Mouse (Mus musculus): ENCODE results near the gene Cog1.
A peak's percentile ranks its signal among the peaks of the same experiment; 100 is the strongest.

Gene Cog1

DNA sequence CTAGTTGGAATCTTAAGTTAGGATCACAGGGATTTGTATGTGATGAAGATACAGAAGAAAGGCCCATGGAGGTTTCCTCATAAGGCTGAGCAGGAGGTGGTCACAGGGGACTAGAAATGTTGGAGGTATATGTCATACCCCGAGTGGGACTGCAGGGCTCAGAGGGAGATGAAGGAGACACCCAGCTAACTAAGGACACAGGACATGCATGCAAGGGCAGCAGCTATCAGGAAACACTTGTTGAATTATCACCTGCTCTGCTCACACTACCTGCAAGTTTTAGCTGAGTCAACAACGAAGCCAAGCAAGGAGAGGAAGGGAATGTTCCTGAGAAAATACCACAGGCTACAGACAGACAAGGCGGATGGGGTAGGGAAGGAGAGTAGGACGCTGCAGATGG is 18.7 kb downstream of the Cog1 start:
- DNase-seq (ENCODE audit: low spot score in 2 of 2) = no peak

GRCm38 (mm10) chr11:113668857-113669256 is 19.9 kb downstream of the Cog1 start:
- DNase-seq (ENCODE audit: low spot score in 2 of 2) = no peak

DNA sequence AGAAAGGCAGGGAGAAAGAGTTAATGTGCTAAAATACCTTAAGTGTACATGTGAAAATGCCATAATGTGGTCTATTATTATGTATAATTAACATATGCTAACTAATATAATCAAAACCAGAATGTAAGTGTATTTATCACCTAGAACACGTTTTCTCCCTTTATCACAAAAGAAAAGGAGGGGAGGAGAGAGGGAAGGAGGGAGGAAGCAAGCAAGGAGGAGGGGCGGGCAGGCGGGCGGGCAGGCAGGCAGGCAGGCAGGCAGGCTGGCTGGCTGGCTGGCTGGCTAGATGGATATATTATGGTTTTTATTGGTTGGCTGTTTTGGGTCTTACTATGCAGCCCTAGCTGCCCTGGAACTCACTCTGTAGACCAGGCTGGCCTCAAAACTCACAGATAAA is 20.7 kb downstream of the Cog1 start:
- no peak for DNase-seq (ENCODE audit: low spot score in 2 of 2)

DNA sequence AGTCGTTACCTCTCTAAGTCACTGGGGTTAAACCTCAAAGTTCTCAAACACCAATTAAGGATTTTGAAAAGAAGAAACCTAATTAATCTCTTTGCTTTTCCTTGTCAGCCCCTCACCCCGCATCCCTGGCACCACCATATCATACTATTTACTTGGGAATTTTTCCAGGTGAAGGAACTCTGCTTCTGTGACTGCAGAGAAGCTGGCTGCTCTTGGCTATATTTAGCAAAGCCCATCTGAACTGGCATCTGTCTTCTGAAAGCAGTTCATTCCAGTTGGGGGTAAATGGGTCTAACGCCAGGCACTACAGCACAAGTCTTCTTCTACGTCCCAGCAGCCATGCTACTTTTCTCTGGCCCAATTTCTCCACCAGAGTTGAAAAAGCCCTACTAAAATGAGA is 24.6 kb downstream of the Cog1 start:
- no peak for DNase-seq (ENCODE audit: low spot score in 2 of 2)

GRCm38 (mm10) chr11:113674595-113674994 is 25.6 kb downstream of the Cog1 start:
- no peak for DNase-seq (ENCODE audit: low spot score in 2 of 2)

GRCm38 (mm10) chr11:113676847-113677246 is 27.9 kb downstream of the Cog1 start:
- no peak for DNase-seq (ENCODE audit: low spot score in 2 of 2)

GRCm38 (mm10) chr11:113677378-113677777 is 28.4 kb downstream of the Cog1 start:
- no peak for DNase-seq (ENCODE audit: low spot score in 2 of 2)

GRCm38 (mm10) chr11:113678373-113678772 is 29.4 kb downstream of the Cog1 start:
- DNase-seq (ENCODE audit: low spot score in 2 of 2) = peak in 1 of 2 experiments; percentile 14

GRCm38 (mm10) chr11:113680954-113681353 is 32.0 kb downstream of the Cog1 start:
- no peak for DNase-seq (ENCODE audit: low spot score in 2 of 2)

DNA sequence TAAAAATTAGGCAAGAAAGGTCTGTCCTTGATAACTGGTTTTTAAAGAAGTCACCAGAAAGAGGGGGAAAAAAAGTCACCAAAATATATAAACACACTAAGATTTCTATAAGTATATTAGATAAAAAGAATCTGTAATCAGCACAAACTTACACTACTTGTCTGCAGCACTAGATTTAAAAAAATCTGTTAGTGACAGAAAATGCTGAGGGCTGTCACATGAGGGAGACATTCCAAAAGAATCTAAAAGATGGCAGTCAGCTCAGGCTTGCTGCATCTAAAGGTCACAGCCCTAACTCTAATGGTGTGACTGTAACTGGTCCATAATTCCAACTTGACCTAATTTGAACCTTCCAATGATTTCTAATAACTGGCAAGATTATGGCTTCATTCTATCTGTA is 33.0 kb downstream of the Cog1 start:
- DNase-seq (ENCODE audit: low spot score in 2 of 2) = no peak

DNA sequence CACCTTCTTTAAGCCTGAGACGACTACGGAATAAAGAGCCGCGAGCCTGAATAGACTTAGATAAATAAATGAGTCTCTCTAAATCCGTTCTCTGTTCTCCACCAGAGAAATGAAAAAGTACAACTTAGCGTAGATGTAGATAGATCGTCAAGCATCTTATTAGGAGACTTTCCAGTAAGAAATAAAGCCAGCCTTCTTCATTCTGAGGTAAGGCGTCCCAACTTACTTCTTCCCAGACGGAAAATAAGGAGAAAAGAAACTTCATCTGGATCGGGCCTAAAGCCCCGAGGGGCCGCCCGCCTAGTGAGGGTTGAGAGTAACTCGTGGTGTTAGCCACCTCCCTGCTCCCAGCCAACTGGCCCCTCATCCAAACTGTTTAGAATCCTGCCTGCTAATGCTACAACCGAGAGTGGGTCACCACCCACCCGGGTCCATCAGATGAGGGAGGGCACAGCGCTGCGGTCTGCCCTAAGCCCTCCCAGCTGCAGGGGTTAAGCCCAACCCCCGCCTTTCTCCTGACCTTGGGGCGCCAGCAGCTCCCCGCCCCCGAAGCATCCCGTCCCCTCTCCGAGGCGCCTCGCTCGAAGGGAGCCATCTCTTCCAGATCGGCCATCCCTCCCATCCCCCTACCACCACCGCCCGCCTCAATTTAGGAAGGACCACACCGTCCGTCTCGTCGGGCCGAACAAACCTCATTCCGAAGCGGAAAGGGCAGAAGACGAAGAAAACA is 34.1 kb downstream of the Cog1 start:
- peak; percentile 26 to 45 for DNase-seq (ENCODE audit: low spot score in 2 of 2)

DNA sequence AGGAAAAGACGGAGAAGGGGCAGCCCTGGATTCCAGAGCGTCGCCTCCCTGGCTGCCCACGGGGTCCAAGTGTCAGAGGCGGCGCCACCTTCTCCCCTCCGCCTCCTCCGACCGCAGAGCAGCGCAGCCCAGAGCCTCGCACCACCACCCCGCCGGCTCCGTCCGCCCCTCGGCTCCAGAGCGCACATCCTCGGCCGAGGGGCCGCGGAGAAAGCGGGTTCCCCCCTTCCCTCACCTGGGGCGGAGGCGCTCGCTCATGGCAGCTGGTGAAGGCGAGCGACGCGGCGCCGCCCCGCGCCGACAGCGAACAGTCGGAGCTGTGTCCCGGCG is 34.6 kb downstream of the Cog1 start:
- no peak for DNase-seq (ENCODE audit: low spot score in 2 of 2)

GRCm38 (mm10) chr11:113683957-113684706 is 35.2 kb downstream of the Cog1 start, which contains the start of the genes Fam104a and D11Wsu47e:
Gene Fam104a (minus strand): TSS chr11:113684155.
Gene D11Wsu47e (plus strand): TSS chr11:113684412.
- DNase-seq (ENCODE audit: low spot score in 2 of 2) = peak; percentile 96 to 97

GRCm38 (mm10) chr11:113684707-113685426 is 35.9 kb downstream of the Cog1 start:
- no peak for DNase-seq (ENCODE audit: low spot score in 2 of 2)

GRCm38 (mm10) chr11:113687031-113687430 is 38.1 kb downstream of the Cog1 start:
- DNase-seq (ENCODE audit: low spot score in 2 of 2) = no peak

- DNase-seq (ENCODE audit: low spot score in 2 of 2) = no peak
Measured at GRCm38 (mm10) chr11:113690506-113690905, 41.5 kb downstream of the Cog1 start.

GRCm38 (mm10) chr11:113691318-113691717 is 42.3 kb downstream of the Cog1 start:
- DNase-seq (ENCODE audit: low spot score in 2 of 2) = no peak

- DNase-seq (ENCODE audit: low spot score in 2 of 2) = no peak
Measured at GRCm38 (mm10) chr11:113691851-113692250, 42.9 kb downstream of the Cog1 start.

- DNase-seq (ENCODE audit: low spot score in 2 of 2) = no peak
Measured at GRCm38 (mm10) chr11:113697571-113697970, 48.6 kb downstream of the Cog1 start.

GRCm38 (mm10) chr11:113698013-113698545 is 49.1 kb downstream of the Cog1 start:
- DNase-seq (ENCODE audit: low spot score in 2 of 2) = peak; percentile 45 to 60

DNA sequence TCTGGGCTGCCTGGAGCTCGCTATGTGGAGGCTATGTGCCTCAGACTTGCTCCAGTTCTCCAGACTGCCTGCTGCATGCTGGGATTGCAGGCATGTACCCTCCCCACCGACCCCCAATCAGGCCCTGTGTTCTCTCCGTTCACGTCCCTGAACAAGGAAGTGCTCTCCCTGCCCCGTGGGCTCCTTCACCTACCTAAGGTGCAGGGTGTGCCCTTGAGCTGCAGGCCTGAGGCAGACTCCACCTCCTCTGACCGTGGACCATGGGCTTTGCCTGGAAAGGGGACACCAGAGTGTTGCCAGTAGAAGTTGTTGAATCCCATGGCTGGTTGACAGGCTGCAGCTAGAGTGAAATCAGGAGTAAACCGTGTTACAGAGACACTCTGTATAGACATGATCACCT is 50.7 kb downstream of the Cog1 start:
- DNase-seq (ENCODE audit: low spot score in 2 of 2) = no peak

GRCm38 (mm10) chr11:113703758-113704157 is 54.8 kb downstream of the Cog1 start:
- peak; percentile 57 to 70 for DNase-seq (ENCODE audit: low spot score in 2 of 2)
